ENCODE assay signal across 17 mouse cellular contexts in genomic region chr3:126944838-126945237, GRCm38 (mm10).
DNase-seq lines count a peak whose midpoint lies in the region; ATAC-seq lines count a peak whose summit lies in the region.
"Had no signal": no experiment of that assay in that cellular context is flagged by ENCODE, and none has a peak within 500 bp of the region (broad histone marks: within the 10 kb centered on the region; RNA-seq: fewer than 3 reads in every experiment).

No protein-coding gene starts in this region.

- H3K27me3 ChIP-seq in kidney, embryonic 15.5 days = no peaks in the 10 kb centered on the region
- H3K27me3 ChIP-seq: neural tube, embryonic 12.5 days had no signal

- H3K9ac ChIP-seq in kidney, embryonic 15.5 days = no peak overlapping the region
- H3K9ac ChIP-seq: liver, embryonic 14.5 days; neural tube, embryonic 12.5 days had no signal

- ATAC-seq in frontal cortex, adult (ENCODE audit: low TSS enrichment) = peak; percentile 10; the same call in 1 of the 2 replicates
- 0 out of 2 replicates have a peak, but pooled peaks have one; percentile 22 for ATAC-seq in kidney, embryonic 15.5 days (replicated peaks; ENCODE audit: low FRiP score)
- ATAC-seq: forebrain, embryonic 16.5 days had no signal

- no peak for DNase-seq in frontal cortex, postnatal 25 days (ENCODE audit: low spot score in 2 of 2)
- no peak for DNase-seq in kidney, postnatal 14 days
- DNase-seq in c-Kit-positive CD71-negative TER-119-negative erythroid progenitor cells, embryonic 14.5 days (ENCODE audit: low read depth) = peak; percentile 6
- DNase-seq in skeletal muscle tissue, adult 2 months (ENCODE audit: low read depth, low spot score) = peak; percentile 16
- DNase-seq in left cerebral cortex, adult 9 months (ENCODE audit: low spot score in 2 of 2) = no peak
- DNase-seq in T-cell, adult 2 months (ENCODE audit: low spot score) = no peak
- DNase-seq: gastrocnemius, postnatal 10 days; kidney, adult 11 months; kidney, postnatal 10 days; right cerebral cortex, postnatal 25 days; thymus, postnatal 4 days had no signal

- no peak overlapping the region for H3K27ac ChIP-seq in kidney, embryonic 15.5 days
- H3K27ac ChIP-seq: liver, embryonic 14.5 days; neural tube, embryonic 12.5 days had no signal

- 55% methylated on average over 4 of the region's 4 CpGs for WGBS in kidney, embryonic 15.5 days

- H3K4me1 ChIP-seq in kidney, embryonic 15.5 days = no peaks in the 10 kb centered on the region
- H3K4me1 ChIP-seq: neural tube, embryonic 12.5 days had no signal

- no peak overlapping the region for H3K4me2 ChIP-seq in kidney, embryonic 15.5 days
- H3K4me2 ChIP-seq: midbrain, embryonic 11.5 days; neural tube, embryonic 12.5 days had no signal

- no peaks in the 10 kb centered on the region for H3K9me3 ChIP-seq in kidney, embryonic 15.5 days (replicated peaks)
- H3K9me3 ChIP-seq: neural tube, embryonic 12.5 days had no signal

- no peak overlapping the region for H3K4me3 ChIP-seq in kidney, embryonic 15.5 days (replicated peaks)
- H3K4me3 ChIP-seq: neural tube, embryonic 12.5 days had no signal

- no peaks in the 10 kb centered on the region for H3K36me3 ChIP-seq in kidney, embryonic 15.5 days

Comparison
In these comparisons a context has a peak if more than half of its experiments do, and no peak if none do; other contexts are left out.
1. DNase-seq: peak in c-Kit-positive CD71-negative TER-119-negative erythroid progenitor cells, embryonic 14.5 days (single experiment) and skeletal muscle tissue, adult 2 months (single experiment); none in frontal cortex, postnatal 25 days (0 of 2), kidney, postnatal 14 days (single experiment), left cerebral cortex, adult 9 months (0 of 2) and T-cell, adult 2 months (single experiment).